Mouse (Mus musculus): ENCODE measurements around the gene D630045J12Rik. TPM values are rescaled to one million over a fixed set of nuclear protein-coding genes. Genes with fewer than 3 reads are reported as not detected.

D630045J12Rik gene
- polyA plus RNA-seq, 1 experiment, result 0.24 TPM

DNA sequence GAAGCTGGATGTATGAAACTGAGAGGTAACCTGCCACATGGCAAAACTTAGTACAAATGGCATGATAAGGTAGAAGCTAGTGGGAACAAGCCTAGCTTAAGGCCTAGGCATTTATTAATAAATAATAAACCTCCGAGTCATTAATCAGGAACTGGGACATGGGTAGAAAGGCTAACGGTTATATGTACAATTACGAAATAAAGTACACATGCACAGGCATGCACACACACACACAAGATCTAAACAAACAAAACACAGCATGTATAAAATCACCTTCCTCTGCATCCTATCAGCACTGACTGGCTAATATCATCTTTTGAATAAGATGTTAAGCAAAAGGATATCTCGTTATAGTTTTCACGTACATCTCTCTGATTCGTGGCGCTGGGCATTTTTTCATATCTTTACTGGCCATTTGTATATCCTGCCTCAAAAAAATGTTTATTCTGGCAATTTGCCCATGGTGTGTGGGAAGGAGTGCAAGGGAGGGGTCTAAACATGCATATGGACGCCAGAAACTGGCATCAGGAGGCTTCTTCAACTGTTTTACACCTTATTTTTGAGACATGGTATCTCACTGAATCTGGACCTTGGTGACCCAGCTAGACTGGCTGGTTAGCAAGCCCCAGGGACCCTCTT is 67.4 kb downstream of the D630045J12Rik start:
- no peak overlapping the region for H3K27ac ChIP-seq (replicated peaks; ENCODE audit: low read depth, low read length)
- H3K4me3 ChIP-seq (ENCODE audit: insufficient read depth, low read depth, low read length), result no peak overlapping the region
- H3K4me1 ChIP-seq (ENCODE audit: control insufficient read depth, insufficient read depth, insufficient read length, low read length), result no peaks in the 10 kb centered on the region

DNA sequence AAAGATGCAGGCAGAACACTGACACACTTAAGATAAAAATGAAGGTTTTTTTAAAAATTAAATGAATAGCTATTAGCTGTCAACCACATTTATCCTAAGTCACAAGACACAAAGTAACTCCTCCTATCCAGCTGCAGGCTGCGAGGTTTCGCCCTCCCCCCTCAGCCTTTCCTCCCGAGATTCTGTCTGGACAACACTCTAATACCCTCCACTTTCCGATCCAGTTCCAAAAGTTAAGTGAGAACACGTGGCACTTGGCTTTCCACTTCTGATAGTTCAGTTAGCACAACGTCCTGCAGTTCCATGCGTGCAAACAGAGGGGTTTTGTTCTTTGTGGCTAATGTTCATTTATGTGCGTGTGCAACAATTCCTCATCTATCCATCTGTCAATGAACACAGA is 69.0 kb downstream of the D630045J12Rik start:
- no peak overlapping the region for H3K4me3 ChIP-seq (ENCODE audit: insufficient read depth, low read depth, low read length)
- H3K27ac ChIP-seq (replicated peaks; ENCODE audit: low read depth, low read length), result no peak overlapping the region

DNA sequence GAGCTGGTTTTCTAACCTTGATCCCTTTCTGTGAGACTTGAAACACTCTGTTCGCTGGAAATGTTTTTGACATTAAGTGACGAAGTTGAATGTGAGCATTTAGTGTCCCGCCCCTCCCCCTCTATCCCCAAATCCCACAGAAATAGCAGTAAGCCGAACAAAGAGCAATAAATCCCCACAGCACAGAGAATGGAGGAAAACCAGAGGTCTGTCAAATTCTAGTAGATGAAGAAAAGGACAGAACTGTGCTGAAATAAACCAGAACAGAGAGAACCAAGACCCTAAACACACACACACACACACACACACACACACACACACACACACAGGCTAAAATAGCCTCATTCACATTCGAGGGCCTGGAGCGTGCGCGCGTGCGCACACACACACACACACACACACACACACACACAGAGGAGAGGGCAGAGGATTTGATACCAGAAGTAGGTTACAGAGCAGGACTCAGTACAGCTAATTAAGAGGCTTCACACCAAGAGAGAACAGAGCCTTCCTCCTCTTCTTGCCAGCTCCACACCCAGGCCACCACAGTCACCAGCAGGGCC is 72.0 kb downstream of the D630045J12Rik start:
- H3K4me3 ChIP-seq (ENCODE audit: insufficient read depth, low read depth, low read length), result no peak overlapping the region
- no peaks in the 10 kb centered on the region for H3K4me1 ChIP-seq (ENCODE audit: control insufficient read depth, insufficient read depth, insufficient read length, low read length)
- no peak overlapping the region for H3K27ac ChIP-seq (replicated peaks; ENCODE audit: low read depth, low read length)

More for the DNA sequence above, 69.0 kb downstream of the D630045J12Rik start:
- no peaks in the 10 kb centered on the region for H3K4me1 ChIP-seq (ENCODE audit: control insufficient read depth, insufficient read depth, insufficient read length, low read length)

DNA sequence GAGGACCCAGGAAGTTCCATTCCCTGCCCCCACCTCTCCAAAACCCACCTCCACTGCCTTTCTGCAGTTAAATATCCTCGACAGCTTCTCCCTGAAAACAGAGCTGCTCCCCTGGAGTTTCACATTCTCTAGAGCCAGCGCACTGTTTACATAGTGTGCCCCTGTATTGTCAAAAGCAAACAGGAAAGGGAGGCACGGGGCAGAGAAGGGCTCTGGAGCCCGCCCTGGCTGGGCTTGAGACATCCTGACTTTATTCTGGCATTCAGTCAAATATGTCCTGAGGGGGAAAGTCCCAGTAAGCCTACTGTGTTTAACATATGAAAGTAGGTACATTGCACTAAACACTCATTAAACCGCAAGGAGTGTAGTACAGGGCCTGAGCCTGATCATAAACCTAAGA is 73.1 kb downstream of the D630045J12Rik start:
- Histone ChIP-seq H3K4me3 (ENCODE audit: insufficient read depth, low read depth, low read length) (no peak overlapping the region), H3K4me1 (ENCODE audit: control insufficient read depth, insufficient read depth, insufficient read length, low read length) (no peaks in the 10 kb centered on the region), H3K27ac (replicated peaks; ENCODE audit: low read depth, low read length) (no peak overlapping the region)

DNA sequence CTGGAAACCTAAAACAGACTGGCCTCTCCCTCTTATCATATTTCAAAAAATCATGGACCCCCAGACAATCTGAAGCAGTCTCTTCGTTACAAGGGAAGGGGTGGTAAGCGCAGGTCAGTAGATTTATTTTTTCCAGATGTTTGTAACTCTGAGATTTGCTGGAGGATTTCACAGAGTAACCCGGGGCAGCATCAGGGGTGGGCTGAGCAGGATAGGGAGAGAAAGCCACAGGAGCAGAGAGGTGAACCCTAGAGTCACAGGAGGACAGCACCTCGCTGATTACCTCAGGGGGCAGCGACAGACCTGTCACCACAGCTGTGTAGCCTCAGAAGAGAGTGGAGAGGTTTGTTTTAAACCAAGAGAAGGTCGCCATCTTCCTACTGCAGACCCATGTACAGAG is 88.4 kb downstream of the D630045J12Rik start:
- Histone ChIP-seq H3K4me3 (ENCODE audit: insufficient read depth, low read depth, low read length) (no peak overlapping the region), H3K4me1 (ENCODE audit: control insufficient read depth, insufficient read depth, insufficient read length, low read length) (no peaks in the 10 kb centered on the region), H3K27ac (replicated peaks; ENCODE audit: low read depth, low read length) (no peak overlapping the region)

DNA sequence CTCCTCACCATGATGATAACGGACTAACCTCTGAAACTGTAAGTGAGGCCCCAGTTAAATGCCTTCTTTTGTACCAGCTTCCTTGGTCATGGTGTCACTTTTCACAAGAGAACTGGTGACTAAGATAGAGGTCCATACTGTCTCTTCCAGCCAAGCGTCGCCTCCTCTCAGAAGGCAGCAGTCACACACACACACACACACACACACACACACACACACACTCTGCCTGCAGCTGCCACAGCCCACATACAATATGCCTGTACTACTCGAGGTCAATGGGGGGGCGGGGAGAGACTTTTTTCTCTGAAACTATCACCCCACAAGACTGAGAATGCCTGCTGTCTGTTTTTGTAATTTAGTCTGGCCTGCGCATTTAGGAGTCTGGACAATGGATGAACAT is 89.1 kb downstream of the D630045J12Rik start:
- Histone ChIP-seq H3K4me1 (ENCODE audit: control insufficient read depth, insufficient read depth, insufficient read length, low read length) (no peaks in the 10 kb centered on the region), H3K4me3 (ENCODE audit: insufficient read depth, low read depth, low read length) (no peak overlapping the region), H3K27ac (replicated peaks; ENCODE audit: low read depth, low read length) (no peak overlapping the region)

DNA sequence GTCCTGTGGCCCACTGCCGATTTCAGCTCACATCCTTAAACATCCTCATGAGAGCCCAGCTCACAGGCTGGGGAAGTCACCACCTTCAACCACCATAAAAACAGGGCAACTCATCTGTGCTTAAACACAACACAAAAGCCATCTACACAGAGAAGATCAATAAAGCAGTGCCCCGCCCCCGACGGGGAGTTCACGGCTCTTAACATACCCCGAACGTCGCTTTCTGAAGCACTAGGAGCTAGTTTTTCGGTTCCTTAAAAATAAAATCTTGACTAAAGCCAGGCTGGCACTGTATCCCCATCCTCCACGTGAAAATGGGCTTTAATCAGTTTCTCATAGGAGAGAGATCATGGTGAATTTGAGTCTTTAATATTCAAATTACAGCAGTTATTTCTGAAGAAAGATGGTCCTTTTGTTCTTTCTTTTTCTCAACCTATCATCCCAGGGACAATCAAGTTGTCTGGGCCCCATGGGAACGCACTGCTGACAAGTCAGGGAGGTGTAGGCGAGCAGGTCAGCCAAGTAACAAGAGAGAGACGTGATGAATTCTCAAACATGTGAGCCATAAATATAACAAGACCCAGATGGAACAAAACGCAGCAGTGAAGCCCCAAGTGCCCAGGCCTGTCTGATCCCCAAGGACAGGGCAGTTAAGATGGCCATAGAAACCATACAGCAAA is 90.8 kb downstream of the D630045J12Rik start:
- H3K4me3 ChIP-seq (ENCODE audit: insufficient read depth, low read depth, low read length), result no peak overlapping the region
- no peaks in the 10 kb centered on the region for H3K4me1 ChIP-seq (ENCODE audit: control insufficient read depth, insufficient read depth, insufficient read length, low read length)

DNA sequence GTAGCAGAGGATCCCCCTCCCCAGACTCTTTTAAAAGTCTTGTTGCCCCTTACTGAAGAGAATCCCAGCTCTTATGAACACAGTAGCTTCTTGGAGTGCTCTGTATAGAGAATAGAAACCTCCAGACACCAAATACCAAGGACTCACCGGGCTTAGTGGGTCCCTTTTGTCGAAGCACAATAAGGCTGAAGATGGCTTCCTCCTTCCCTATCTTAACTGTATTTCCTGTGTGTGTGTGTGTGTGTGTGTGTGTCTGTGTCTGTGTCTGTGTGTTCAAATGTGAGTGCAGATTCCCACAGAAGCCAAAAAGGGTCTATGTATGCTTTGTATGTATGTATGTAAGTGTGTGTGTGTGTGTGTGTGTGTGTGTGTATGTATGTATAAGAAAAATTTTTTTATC is 93.3 kb downstream of the D630045J12Rik start:
- Histone ChIP-seq H3K4me1 (ENCODE audit: control insufficient read depth, insufficient read depth, insufficient read length, low read length) (no peaks in the 10 kb centered on the region), H3K27ac (replicated peaks; ENCODE audit: low read depth, low read length) (no peak overlapping the region)

More for the DNA sequence above, 90.8 kb downstream of the D630045J12Rik start:
- no peak overlapping the region for H3K27ac ChIP-seq (replicated peaks; ENCODE audit: low read depth, low read length)

DNA sequence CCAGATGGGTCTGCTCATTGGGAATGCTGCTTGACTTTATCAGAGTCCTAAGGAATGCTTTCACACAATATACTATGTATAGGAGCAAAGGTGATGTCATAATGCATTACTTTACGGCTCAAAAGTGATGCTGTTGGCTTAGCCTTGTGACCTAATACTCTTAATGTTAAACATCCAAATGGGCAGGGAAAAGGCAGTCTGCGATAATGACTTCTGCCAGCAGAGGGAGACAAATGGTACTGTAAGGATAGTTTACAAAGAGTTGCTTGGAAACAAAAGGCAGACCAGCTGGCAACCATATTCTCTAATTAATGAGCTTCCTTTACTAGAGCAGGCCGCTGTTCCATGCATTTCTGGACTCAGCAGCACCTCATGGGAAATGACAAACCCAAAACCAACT is 93.7 kb downstream of the D630045J12Rik start:
- H3K27ac ChIP-seq (replicated peaks; ENCODE audit: low read depth, low read length), result no peak overlapping the region
- no peak overlapping the region for H3K4me3 ChIP-seq (ENCODE audit: insufficient read depth, low read depth, low read length)
- no peaks in the 10 kb centered on the region for H3K4me1 ChIP-seq (ENCODE audit: control insufficient read depth, insufficient read depth, insufficient read length, low read length)

More for the DNA sequence above, 93.3 kb downstream of the D630045J12Rik start:
- no peak overlapping the region for H3K4me3 ChIP-seq (ENCODE audit: insufficient read depth, low read depth, low read length)

DNA sequence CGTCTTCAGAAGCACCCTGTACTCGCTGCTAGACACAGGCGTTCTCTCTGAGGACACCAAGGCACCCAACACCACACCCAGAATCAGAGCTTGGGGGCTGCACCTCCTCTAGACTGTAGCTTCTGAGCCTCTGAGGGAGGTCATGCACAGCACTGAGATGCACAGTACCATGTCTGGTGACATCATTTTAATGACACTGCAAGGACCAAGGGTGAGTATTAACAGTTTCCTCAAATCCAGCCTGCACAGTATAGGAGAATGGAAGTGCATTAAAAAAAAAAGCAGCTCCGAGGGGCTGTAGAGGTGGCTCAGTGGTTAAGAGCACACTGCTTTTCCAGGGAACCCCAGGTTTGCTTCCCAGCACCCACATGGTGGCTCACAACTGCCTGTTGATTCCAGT is 94.2 kb downstream of the D630045J12Rik start:
- Histone ChIP-seq H3K4me3 (ENCODE audit: insufficient read depth, low read depth, low read length) (no peak overlapping the region), H3K4me1 (ENCODE audit: control insufficient read depth, insufficient read depth, insufficient read length, low read length) (no peaks in the 10 kb centered on the region), H3K27ac (replicated peaks; ENCODE audit: low read depth, low read length) (no peak overlapping the region)

DNA sequence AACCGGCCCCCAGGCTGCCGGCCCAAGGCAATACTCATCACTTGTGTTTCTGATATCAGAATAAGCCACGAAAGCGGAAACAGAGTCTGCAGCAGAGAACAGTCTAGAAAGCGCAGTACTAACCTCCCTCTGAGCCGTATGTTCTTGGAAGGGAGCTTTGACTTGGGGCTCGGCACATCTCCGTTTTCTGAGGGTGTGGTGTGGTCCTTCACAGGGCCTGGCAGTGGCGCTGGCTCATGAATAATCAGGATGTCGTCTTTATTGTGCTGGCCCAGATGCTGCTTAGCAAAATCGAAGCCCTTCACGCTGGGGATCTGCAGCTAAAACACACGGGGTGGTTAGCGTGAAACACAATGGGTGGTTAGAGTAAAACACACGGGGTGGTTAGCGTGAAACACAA is 95.9 kb downstream of the D630045J12Rik start:
- Histone ChIP-seq H3K4me3 (ENCODE audit: insufficient read depth, low read depth, low read length) (no peak overlapping the region), H3K4me1 (ENCODE audit: control insufficient read depth, insufficient read depth, insufficient read length, low read length) (no peaks in the 10 kb centered on the region), H3K27ac (replicated peaks; ENCODE audit: low read depth, low read length) (no peak overlapping the region)

DNA sequence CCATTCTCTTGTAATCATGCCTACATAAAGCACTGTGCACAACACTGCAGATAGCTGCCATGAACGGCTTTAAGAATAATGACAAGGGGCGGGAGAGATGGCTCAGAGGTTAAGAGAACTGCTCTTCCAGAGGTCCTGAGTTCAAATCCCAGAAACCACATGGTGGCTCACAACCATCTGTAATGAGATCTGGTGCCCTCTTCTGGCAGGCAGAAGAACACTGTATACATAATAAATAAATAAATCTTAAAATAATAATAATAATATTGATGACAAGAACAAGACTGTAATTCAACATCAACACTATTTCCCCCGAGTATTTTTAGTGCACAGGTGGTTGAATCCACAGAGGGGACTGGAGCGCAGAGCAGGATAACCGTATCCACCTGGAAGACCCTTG is 97.6 kb downstream of the D630045J12Rik start:
- Histone ChIP-seq H3K4me1 (ENCODE audit: control insufficient read depth, insufficient read depth, insufficient read length, low read length) (no peaks in the 10 kb centered on the region), H3K4me3 (ENCODE audit: insufficient read depth, low read depth, low read length) (no peak overlapping the region), H3K27ac (replicated peaks; ENCODE audit: low read depth, low read length) (no peak overlapping the region)

DNA sequence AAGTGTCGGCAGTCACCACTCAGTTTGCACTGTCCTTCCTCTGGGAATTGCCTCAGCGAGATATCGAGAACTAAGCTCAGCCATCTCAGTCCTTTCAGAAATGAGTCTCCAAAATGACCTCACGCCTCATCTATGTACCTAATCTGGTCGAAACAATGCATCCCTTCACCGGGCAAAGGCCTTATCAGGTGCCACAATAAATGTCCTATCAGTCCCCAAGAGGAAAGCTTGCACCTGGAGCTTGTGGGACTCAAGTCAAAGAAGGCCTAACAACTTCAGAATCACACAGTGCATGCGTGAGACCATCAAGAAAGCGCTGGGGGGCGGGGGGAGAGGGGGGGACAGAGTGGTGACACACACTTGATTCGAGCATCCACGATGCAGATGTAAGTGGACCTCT is 101.5 kb downstream of the D630045J12Rik start:
- no peak overlapping the region for H3K27ac ChIP-seq (replicated peaks; ENCODE audit: low read depth, low read length)
- H3K4me3 ChIP-seq (ENCODE audit: insufficient read depth, low read depth, low read length), result no peak overlapping the region
- no peaks in the 10 kb centered on the region for H3K4me1 ChIP-seq (ENCODE audit: control insufficient read depth, insufficient read depth, insufficient read length, low read length)

DNA sequence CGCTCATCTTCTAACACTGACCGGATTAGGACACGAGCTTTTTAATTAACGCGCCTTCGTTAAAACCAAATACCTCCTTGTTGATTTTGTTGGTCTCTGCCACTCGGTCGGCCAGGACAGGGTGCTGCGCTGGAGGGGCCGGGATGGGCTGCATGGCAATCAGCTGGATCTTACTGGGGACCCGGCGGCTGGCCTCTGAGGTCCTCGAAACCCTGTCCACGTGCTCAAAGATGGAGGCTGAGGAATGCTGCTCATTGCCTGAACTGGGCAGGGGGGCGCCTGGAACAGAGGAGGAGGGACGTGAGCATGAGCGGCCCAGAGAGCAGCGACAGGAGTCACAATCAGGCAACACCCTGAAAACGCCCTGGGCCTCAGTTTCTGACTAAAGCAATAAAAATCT is 104.3 kb downstream of the D630045J12Rik start:
- Histone ChIP-seq H3K4me1 (ENCODE audit: control insufficient read depth, insufficient read depth, insufficient read length, low read length) (peaks cover 4% of the 10 kb centered on the region; the same call in 1 of the 2 replicates), H3K27ac (replicated peaks; ENCODE audit: low read depth, low read length) (no peak overlapping the region), H3K4me3 (ENCODE audit: insufficient read depth, low read depth, low read length) (no peak overlapping the region)

DNA sequence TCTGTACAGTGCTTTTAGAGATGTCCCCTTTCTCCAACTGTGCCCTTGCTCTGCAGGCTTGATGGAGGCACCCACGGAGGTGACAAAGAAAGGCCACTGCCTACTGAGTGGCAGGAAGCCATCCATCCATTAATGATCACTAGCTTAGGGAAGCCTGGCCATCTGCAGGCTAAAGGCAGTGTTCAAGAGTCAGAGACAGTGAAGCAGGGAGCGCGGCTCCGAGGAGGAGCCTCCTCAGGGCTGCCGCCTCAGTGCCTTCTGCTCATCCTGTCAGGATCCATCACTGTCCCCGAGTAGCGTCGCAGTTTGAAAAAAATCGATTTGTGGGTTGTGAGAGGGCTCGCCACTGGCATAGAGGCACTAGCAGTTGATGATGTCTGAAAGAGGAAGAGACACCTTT is 105.2 kb downstream of the D630045J12Rik start:
- H3K4me3 ChIP-seq (ENCODE audit: insufficient read depth, low read depth, low read length), result no peak overlapping the region
- peaks cover 7% of the 10 kb centered on the region; the same call in 1 of the 2 replicates for H3K4me1 ChIP-seq (ENCODE audit: control insufficient read depth, insufficient read depth, insufficient read length, low read length)
- H3K27ac ChIP-seq (replicated peaks; ENCODE audit: low read depth, low read length), result no peak overlapping the region

DNA sequence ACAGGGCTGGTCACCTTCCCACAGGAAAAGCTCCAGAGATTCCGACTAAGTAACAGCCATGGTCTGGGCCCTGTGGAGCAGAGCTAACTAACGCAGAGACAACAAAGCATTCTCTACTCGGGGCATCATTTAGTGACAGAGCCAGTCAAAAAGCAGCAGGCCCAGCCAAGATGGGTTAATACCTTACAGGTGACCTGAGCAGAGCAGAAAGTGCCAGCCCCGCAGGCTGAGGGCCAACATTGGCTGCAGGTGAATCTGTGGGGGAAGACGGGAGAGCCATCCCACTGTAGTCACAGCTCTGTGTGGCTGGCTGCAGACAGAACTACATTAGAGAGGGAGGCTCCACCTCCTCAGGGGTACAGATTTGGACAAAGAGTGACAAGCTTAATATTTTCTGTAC is 106.5 kb downstream of the D630045J12Rik start:
- H3K4me3 ChIP-seq (ENCODE audit: insufficient read depth, low read depth, low read length), result no peak overlapping the region
- peaks cover 7% of the 10 kb centered on the region; the same call in 1 of the 2 replicates for H3K4me1 ChIP-seq (ENCODE audit: control insufficient read depth, insufficient read depth, insufficient read length, low read length)
- no peak overlapping the region for H3K27ac ChIP-seq (replicated peaks; ENCODE audit: low read depth, low read length)

Data from brown adipose tissue, adult 24 weeks (tissue).